Mouse (Mus musculus): ENCODE data around the gene Gm26602.
A peak's percentile ranks its signal among the peaks of the same experiment; 100 is the strongest.
"Not testable (repeated sequence)": the region's sequence is repeated elsewhere in the genome, so short reads cannot be mapped to it uniquely, and the experiment has no call there.

Gene Gm26602

DNA sequence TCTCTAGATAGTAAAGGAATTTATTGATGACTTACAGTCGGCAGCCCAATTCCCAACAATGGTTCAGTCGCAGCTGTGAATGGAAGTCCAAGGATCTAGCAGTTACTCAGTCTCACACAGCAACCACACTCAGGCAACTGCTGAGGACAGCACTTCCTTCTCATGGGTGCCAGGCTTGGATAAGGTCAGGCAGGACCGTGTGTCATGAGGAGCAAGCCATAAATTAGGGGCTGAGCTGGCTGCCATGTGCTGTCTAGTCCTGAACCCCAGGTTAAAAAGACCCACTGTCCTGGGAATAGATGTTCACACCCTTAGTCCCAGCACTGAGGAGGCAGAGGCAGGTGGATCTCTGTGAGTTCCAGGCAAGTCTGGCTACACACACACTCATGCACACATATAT, 25.7 kb upstream of the Gm26602 start:
- not testable (repeated sequence) for DNase-seq (ENCODE audit: inconsistent ontology term)

DNA sequence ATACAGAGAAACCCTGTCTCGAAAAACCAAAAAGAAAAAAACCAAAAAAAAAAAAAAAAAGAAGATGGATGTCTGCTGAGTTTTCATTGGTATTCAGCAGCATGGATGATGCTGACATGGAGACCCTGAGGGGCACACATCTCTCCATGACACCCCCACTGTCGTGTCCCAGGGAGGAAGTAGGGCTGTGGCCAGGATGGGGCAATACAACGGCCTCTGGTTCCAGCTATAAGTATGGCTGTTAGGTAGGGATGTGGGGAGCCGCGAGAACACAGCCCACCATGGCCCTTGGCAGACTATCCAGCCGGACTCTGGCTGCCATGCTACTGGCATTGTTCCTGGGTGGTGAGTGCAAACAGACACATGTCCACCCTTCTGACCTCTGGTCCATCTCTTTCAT, 24.6 kb upstream of the Gm26602 start, which contains the start of gene Elane:
Gene Elane (plus strand): TSS at position 194 of the 400 bp plus-strand sequence.
- no peak for DNase-seq (ENCODE audit: inconsistent ontology term)

DNA sequence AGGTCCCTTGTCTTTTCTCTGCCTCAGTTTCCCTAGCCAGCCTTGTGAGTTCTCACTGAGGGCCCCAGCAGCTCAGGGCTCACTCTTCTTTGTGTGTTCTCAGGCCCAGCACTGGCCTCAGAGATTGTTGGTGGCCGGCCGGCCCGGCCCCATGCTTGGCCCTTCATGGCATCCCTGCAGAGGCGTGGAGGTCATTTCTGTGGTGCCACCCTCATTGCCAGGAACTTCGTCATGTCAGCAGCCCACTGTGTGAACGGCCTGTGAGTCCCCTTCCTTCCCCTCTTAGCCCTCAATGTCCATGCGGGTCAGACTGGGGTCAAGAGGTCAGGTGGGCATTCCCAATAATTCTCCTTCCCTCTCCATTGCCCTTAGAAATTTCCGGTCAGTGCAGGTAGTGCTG, 24.0 kb upstream of the Gm26602 start:
- DNase-seq (ENCODE audit: inconsistent ontology term) = no peak

DNA sequence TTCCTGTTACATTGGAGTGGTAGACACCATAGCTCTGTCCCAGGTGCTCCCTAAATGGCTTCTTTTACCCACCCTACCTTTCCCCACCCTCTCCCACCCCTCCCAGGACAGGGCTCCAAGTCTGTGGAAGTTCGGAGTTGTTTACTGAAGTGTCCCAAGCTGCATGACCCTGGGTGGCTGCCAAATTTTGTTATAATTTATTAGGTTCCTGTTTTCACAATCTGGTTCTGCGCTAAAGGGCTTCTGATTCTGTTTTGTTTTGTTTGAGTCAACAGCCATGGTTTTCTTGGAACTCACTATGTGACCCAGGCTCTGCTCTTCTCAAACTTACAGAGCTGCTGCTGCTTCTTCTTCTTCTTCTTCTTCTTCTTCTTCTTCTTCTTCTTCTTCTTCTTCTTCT, 21.3 kb upstream of the Gm26602 start:
- no peak for DNase-seq (ENCODE audit: inconsistent ontology term)

DNA sequence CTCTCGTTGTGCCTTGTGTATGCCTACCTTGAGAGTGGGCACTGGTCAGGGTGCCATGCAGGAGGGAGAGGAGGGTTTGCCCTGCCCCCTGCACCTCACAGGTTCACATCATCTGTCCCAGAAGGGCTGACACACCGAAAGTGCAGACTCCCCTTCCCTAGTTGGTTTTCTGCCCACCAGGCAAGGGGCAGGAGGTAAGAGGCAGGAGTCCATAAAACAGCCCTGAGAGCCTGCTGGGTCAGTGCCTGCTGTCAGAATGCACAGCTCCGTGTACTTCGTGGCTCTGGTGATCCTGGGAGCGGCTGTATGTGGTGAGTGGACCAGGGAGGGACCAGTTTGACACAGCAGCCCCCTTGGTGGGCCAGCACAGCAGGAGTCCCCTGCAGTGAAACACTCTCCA, 20.0 kb upstream of the Gm26602 start, which contains the start of gene Cfd:
Gene Cfd (plus strand): TSS at position 184 of the 400 bp plus-strand sequence.
- no peak for DNase-seq (ENCODE audit: inconsistent ontology term)

DNA sequence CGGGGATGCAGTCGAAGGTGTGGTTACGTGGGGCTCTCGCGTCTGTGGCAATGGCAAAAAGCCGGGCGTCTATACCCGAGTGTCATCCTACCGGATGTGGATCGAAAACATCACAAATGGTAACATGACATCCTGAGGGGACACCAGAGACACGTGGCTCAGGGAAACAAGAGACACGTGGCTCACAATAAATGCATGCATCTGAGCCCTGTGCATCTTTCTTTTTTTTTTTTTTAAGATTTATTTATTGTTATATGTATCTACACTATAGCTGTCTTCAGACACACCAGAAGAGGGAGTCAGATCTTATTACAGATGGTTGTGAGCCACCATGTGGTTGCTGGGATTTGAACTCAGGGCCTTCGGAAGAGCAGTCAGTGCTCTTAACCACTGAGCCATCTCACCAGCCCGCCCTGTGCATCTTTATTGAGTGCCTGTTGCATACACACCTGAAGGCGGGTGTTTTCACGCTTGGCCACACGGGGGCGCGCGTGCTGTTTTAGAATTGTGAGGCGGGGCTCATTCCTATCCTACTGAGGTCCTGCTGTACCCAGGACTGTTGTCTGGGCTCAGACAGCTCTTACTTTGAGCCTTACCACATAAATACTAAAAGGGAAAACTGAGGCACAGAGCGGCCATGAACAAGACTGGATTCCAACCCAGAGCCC, 18.1 kb upstream of the Gm26602 start:
- peak; percentile 77 for DNase-seq (ENCODE audit: inconsistent ontology term)

DNA sequence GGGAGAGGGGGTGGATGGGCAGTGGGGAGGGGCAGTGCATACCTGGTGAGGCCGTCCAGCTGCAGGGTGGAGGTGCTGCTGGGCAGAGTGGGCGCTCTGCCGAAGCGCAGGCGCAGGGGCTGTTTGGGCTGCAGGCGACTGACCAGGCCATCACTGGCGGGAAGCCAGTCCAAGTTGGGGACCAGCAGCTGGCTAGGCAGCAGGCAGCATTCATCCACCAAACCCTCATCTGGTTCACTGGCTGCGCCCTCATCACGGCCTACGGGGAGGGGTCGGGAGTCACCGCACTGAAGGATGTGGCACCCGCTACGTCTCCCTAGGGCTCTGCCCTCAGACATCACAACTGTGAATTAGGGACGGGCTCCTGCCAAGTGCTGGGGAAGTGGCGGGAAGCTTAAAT, 14.3 kb upstream of the Gm26602 start:
- DNase-seq (ENCODE audit: inconsistent ontology term) = no peak

DNA sequence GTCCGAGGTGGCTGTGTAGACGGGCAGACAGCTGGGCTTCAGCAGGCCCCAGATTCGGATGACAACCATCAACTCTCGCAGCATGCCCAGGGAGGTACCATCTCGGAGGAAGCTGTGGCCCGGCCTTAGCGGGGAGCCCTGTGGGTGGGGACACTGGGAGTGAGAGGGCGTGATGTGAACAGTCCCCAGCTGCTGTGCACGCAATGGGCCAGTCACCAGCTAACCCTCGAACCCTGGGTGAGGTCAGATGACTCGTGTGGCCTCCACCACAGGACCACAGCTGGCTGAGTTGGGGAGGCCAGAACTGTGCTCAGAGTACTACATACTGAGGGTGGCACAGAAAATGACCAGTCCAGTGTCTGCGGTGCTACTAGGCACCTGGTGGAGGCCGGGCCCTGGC, 13.8 kb upstream of the Gm26602 start:
- DNase-seq (ENCODE audit: inconsistent ontology term) = no peak

DNA sequence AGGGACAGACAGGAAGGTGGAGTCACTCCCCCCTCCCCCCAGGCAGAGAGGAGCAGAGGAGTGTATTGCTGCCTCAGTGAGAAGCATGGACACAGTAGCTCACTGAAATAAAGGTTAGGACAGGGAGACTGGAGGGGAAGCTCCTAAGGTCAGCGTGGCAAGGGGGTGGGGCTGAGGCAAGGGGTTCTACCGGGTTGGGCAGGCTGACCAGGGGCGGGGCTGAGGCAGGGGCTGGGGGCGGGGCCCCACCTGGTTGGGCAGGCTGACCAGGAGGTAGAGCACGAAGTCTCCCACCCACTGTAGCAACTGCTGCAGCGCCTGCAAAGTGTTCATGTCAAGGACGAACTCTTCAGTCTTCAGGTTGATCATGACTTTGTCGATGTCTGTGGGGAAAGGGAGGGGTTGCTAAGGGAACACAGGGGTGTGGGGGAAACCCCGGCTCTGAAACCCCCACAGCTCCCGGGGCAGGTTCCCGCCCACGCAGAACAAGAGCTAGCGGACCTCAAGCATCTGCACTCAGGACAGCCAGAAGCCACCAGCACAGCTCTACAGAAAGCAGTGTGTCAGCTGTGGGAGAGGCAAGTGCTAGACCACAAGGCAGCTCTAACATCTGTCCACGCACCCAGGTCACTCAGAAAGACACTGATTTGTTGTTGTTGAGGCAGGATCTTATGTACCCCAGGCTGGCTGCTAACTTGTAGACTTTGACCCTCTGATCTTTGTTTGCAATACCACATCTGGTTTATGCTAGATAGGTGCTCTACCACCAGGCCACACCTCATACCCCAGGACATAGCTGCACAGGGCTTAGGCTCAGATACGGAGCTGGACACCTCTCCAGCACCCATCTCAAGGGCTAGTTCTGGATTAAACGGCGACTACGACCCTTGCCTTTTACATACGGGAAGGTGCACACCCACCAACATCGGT, 13.1 kb upstream of the Gm26602 start:
- no peak for DNase-seq (ENCODE audit: inconsistent ontology term)

DNA sequence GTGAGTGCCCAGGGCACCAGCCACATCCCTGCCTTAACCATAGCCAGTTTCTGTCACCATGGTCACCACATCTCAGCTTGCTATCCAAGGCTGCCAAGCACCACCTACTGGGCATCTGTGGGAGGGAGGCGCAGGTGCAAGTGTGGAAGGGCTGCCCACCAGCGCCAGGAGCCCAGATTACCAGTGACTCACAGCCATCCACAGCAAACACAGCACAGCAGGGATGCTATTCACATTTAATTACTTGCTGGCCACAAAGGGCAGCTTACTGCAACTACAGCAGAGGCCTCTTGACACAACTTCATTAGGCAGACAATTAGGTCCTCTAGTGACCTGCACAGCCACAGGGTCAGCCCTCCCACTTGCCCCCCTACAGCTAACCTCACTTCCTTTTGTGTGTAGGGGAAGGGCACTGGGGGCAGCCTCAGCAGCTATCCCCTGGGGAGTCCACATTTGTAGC, 9.7 kb upstream of the Gm26602 start:
- peak; percentile 98 for DNase-seq (ENCODE audit: inconsistent ontology term)

DNA sequence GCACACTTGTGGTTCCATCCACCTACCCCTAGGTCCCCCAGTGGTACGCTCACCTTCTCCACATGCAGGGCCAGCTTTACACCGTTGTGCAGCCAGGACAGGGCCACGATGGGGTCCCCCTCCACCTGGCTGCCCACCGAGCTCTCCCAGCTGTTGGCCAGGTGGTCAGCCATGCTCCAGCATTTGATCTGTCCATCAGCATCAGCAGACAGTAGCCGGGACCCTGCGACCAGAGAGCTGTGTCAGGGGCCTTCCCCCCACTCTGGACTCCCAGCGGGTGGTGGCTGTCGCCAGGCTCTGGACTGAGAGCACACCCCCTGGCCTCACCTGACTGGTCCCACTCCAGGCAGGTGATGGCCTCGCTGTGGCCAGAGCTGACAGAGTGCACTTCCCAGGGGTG, 3.9 kb upstream of the Gm26602 start:
- DNase-seq (ENCODE audit: inconsistent ontology term) = no peak

DNA sequence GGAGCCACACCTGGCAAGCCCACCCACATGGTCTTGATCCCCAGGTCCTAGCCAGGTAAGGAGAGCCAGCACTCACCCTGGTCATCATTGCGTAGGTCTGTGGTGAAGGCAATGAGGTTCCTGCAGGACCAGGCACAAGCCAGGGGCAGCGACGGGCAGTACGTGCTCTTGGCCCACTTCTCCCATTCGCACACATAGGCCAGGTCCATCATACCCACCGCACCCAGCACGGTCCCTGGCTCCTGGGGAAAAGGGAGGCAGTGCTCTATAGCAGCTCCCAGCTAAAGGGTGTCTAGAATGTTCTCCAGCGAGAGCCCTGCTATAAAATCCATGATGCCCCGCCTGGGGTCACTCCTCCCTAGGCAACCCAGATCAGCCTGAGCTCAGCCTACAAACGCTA, 3.2 kb upstream of the Gm26602 start:
- no peak for DNase-seq (ENCODE audit: inconsistent ontology term)

DNA sequence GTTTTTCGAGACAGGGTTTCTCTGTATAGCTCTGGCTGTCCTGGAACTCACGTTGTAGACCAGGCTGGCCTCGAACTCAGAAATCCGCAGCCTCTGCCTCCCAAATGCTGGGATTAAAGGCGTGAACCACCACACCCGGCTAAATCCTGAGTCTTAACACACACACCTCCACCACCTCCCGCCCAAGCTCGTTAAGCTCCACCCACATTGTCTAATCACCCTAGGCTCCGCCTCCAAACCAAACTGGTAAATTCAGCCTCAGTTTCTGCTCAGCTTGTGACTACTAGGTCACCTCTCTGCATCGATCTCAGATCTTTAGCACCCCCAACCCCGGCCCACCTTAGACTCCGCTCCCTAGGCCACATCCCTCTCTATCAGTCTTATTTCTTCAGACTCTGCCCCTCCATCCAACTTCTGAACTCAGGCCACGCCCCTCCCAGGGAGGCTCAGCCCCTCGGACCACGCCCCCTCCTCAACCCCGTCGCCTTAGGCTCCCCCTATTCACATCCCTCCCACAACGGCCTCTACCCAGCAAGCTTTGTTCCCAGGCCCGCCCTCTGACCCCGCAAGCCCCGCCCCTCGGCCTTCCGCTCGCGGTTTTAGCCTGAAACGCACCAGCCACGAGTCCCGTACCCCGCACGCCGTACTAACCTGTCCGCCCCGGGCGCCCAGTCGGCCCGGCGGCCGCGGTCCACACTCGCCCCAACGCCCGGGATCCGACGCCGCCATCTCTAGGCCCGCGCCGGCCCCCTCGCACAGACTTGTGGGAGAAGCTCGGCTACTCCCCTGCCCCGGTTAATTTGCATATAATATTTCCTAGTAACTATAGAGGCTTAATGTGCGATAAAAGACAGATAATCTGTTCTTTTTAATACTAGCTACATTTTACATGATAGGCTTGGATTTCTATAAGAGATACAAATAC, 2.2 kb upstream of the Gm26602 start, which contains the start of gene Med16:
Gene Med16 (minus strand): TSS at position 757 of the 925 bp plus-strand sequence.
- peak; percentile 99 for DNase-seq (ENCODE audit: inconsistent ontology term)

DNA sequence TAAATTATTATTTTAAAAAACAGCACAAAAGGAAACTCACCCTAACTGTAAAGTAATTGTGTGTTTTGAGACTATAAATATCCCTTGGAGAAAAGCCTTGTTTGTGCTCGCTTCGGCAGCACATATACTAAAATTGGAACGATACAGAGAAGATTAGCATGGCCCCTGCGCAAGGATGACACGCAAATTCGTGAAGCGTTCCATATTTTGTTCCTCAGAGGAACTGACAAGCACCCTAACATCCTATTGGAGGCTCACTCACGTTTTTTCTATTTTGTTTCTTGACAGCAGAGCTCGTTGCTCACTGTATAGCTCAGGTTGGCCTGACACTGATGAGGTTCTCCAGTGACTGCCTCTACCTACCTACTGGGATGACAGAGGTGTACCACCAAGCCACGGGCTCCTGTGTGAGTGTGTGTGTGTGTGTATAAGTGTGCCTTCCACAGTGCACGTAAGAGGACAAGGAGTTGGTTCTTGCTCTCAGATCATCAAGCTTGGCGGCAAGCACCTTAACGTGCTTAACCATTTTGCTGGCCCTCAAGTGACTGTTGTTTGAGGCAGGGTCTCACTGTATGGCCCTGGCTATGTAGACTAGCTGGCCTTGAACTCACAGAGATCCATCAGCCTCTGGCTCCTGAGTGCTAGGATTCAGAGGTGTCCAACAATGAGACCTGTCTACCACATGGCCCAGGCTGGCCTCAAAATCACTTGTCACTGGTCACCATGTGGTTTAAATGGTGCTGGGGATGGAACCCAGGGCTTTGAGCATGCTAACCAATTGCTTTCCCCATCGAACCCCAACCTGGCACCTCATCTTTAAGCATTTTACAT, 1.3 kb upstream of the Gm26602 start:
- no peak for DNase-seq (ENCODE audit: inconsistent ontology term)

DNA sequence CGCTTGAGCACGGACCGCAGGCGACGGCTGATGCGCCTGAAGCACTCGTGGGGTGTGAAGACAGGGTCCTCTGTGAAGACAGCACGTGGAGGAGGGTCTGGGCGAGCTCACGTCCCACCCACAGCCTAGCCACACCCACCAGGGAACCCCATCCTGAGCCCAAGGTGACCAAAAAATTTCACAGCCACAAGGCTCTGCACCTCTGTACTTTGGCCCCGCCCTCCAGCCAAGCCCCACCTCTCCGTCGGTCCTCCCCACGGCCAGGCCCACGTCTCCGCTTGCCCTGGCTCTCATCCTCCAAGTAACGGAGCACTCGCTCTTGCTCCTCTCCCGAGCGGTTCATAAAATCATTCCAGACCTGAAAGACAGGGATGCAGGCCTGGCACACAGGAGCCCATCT, 1.8 kb downstream of the Gm26602 start:
- no peak for DNase-seq (ENCODE audit: inconsistent ontology term)

DNA sequence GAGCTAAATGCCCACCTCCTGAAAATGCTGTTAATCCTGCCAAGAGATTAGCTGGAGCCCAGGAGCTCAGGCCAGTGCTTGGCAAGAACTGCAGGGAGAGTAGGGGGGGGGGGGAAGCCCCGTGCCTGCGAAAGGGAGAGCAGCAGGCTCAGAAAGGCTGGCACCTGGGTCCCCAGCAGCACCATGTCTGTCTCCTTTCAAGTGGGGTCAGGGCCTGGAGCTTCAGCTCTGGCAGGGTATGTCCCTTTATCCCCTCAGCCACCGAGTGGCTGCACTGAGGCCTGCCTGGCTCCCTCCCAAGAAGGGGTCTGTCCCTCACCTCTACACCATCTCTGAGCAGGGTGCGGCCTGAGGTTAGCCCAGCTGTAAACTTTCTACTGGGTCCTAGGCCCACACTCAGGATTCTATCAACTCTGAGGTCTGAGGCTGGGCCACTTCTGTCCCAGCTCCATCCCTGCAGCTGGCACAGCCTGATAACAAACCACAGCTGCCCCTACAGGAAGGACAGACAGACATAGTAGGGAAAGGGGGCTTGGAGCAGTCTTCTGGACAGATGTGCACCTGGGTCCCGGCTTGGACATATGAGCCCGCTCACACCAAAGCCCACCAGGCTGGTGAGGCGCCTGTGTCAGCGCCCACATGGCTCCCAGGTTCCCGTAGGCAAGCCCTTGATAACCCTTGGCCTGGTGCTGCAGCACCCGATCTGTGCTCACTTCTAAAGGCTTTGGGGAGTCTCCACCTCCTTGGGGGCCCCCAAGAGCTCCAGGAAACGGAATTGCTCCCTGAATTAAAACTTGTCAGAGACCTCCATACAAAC, 3.7 kb downstream of the Gm26602 start:
- no peak for DNase-seq (ENCODE audit: inconsistent ontology term)

DNA sequence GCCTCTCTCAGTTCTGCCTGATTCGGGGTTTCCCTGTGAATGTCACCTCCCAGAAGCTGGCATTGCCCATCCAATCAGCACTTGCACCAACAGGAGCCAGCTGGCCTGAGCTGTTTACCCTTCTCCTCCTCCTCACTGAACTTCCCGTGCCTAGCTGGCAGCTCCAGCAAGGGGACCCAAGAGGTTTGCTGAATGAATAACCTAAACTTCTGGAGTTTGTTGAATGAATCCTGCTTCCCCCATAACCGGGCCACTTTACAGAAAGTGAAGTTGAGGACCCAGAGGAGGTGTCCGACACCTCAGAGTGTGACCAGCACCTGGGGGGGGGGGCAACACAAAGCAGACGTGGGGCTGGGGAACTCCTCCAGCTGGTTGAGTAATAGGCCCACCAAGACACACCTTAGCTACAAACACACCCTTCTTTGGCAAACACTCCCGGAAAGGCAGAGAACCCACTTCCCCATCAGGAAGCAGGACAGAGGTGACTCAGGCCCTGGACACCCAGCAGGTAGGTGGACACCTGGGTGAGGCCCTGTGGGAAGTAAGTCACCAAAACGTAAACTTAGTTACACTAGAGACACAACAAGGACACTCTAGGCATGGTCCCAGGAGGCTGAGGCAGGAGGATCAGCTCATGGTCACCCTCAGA, 4.4 kb downstream of the Gm26602 start:
- no peak for DNase-seq (ENCODE audit: inconsistent ontology term)

DNA sequence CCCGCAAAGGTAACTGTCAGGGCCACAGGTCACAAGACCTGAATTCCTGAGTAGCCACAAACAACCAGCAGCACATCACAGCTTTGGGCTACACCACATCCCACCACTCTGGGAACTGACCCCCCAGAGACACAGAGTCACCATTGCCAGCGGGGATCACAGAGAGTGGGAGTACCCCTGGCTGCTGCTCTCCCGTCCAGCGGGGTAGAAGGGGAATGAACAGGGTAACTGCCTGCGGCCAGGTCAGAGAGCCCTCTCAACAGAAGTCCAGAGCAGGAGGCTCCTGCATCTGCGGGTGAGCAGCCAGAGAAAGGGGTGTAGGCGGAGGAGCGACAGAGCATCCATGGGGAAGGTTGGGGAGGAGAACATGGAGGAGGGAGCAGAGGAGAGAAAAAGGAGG, 5.4 kb downstream of the Gm26602 start:
- no peak for DNase-seq (ENCODE audit: inconsistent ontology term)

DNA sequence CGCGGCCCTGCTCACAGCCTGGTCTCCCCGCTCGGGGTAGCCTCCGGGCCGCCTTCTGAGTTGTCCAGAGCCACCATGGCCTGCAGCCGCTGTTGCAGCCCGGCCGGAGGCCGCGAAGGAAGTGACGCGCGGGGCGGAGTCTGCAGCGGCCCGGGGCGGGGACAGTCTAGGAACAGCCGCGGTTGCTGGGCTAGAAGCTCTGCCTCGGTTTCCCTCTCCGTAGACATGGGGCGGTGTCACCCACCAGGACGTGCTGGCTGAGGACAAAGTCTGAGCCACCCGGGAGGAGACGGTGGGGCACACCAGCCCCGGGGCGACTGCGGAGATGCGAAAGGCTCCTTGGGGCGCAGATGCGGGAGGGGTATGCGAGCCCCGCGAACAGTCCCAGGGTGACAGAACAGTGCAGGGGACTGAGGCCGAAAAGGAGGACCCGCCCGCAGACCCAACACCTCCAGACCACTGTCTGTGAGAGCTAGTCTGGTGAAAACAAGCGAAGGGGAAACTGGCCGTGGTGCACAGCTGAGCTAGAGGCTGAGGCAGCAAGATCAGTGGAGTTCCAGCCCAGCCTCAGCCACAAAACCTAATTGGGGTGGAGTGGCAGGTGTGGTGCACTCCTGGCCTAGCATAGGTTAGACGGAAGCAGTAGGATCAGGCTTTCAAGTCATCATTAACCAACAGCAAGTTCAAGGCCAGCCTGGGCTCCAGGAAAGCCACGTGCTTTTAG, 6.3 kb downstream of the Gm26602 start, which contains the start of gene Kiss1r:
Gene Kiss1r (plus strand): TSS at position 164 of the 724 bp plus-strand sequence.
- peak; percentile 84 for DNase-seq (ENCODE audit: inconsistent ontology term)

All from Muller cell, postnatal 12 days (primary cell).